Mouse (Mus musculus) thymus, adult 2 months (tissue): ENCODE measurements around the gene Blvra. TPM values are rescaled to one million over a fixed set of nuclear protein-coding genes. Genes with fewer than 3 reads are reported as not detected.
"Not testable (repeated sequence)": the region's sequence is repeated elsewhere in the genome, so short reads cannot be mapped to it uniquely, and the experiment has no call there.

ENCODE experiments used
- DNase-seq: peaks from one replicate; pipeline ENCODE4 v3.0.0; 2021
- H3K27ac ChIP-seq: fragments of 200-500 bp; 2 replicates; pipeline ENCODE4 v1.5.1; 2012; ENCODE audit warnings: low read length, control low read depth; ENCODE audit not compliant: control insufficient read depth, insufficient read depth
- H3K27me3 ChIP-seq: fragments of 200-500 bp; 2 replicates; pipeline ENCODE4 v1.6.1; 2012; ENCODE audit warnings: mild to moderate bottlenecking, low read length, moderate library complexity, mixed read lengths; ENCODE audit not compliant: control insufficient read depth, insufficient read depth
- H3K36me3 ChIP-seq: fragments of 200-500 bp; 2 replicates; pipeline ENCODE4 v1.6.1; 2012; ENCODE audit warnings: mild to moderate bottlenecking, low read length, moderate library complexity; ENCODE audit not compliant: control insufficient read depth, insufficient read depth
- H3K4me1 ChIP-seq: fragments of 200-500 bp; replicated peaks from 2 replicates; pipeline ENCODE4 v1.6.1; 2012; ENCODE audit warnings: low read length; ENCODE audit not compliant: control insufficient read depth, insufficient read depth
- H3K4me3 ChIP-seq: fragments of 200-500 bp; 2 replicates; pipeline ENCODE4 v1.5.1; 2012; ENCODE audit warnings: mild to moderate bottlenecking, low read length, control low read depth, moderate library complexity; ENCODE audit not compliant: control insufficient read depth, insufficient read depth
- CTCF ChIP-seq: fragments of 200-500 bp; IDR thresholded peaks from 2 replicates; pipeline ENCODE4 v1.5.1; 2012; ENCODE audit warnings: mild to moderate bottlenecking, control low read depth, low read length, moderate library complexity, borderline replicate concordance; ENCODE audit not compliant: control insufficient read depth, poor library complexity, insufficient read depth; ENCODE audit errors: extremely low read depth
- POLR2A ChIP-seq: fragments of 200-500 bp; IDR thresholded peaks from 2 replicates; pipeline ENCODE4 v1.6.1; 2012; ENCODE audit warnings: mild to moderate bottlenecking, low read length, control low read depth, moderate library complexity; ENCODE audit not compliant: control insufficient read depth, poor library complexity, insufficient read depth; ENCODE audit errors: extremely low read depth
- WGBS: fragments of 180-500 bp; shearing (Covaris S2); methylation state at CpG from one replicate; pipeline ENCODE4 v1.1.7; 2018; 5-methylcytosine and 5-hydroxymethylcytosine counted together
- polyA plus RNA-seq: library from polyadenylated mRNA; depleted of rRNA; stranded (reverse); fragments of >200 nt; gene quantifications from 2 replicates; pipeline ENCODE4 v1.2.3, GENCODE M21; 2012

Gene Blvra
- polyA plus RNA-seq, 1 experiment: 12.1 TPM

GRCm38 (mm10) chr2:127070879-127071278 is 414 bp downstream of the Blvra start:
- 2% methylated on average over 9 of the region's 9 CpGs for WGBS
- peaks cover 11% of the 10 kb centered on the region for H3K36me3 ChIP-seq
- no peaks in the 10 kb centered on the region for H3K27me3 ChIP-seq
- H3K27ac ChIP-seq: peak overlapping the region; percentile 10; the same call in 1 of the 2 replicates
- H3K4me1 ChIP-seq: peaks cover 6% of the 10 kb centered on the region
- no peak for DNase-seq
- TF ChIP-seq CTCF (no peak), POLR2A (no peak)
- H3K4me3 ChIP-seq: peak overlapping the region; percentile 55

GRCm38 (mm10) chr2:127074116-127074515 is 3.7 kb downstream of the Blvra start:
- WGBS: 94% methylated on average over 2 of the region's 2 CpGs
- Histone ChIP-seq H3K4me3 (no peak overlapping the region), H3K27me3 (no peaks in the 10 kb centered on the region), H3K36me3 (no peaks in the 10 kb centered on the region), H3K27ac (no peak overlapping the region), H3K4me1 (peaks cover 6% of the 10 kb centered on the region)
- no peak for DNase-seq
- TF ChIP-seq CTCF: no peak
- no peak for TF ChIP-seq POLR2A

GRCm38 (mm10) chr2:127077611-127078010 is 7.1 kb downstream of the Blvra start:
- DNase-seq: no peak
- H3K36me3 ChIP-seq: no peaks in the 10 kb centered on the region
- WGBS: 94% methylated on average over 9 of the region's 9 CpGs
- no peak overlapping the region for H3K27ac ChIP-seq
- no peaks in the 10 kb centered on the region for H3K27me3 ChIP-seq
- no peak for TF ChIP-seq POLR2A
- TF ChIP-seq CTCF: no peak
- H3K4me1 ChIP-seq: no peaks in the 10 kb centered on the region
- no peak overlapping the region for H3K4me3 ChIP-seq

- H3K36me3 ChIP-seq, H3K4me3 ChIP-seq, H3K27me3 ChIP-seq, H3K4me1 ChIP-seq, DNase-seq, H3K27ac ChIP-seq: not testable (repeated sequence)
- WGBS: 91% methylated on average over 2 of the region's 2 CpGs
Observed at GRCm38 (mm10) chr2:127079066-127079465, 8.6 kb downstream of the Blvra start.

- no peak for TF ChIP-seq POLR2A
- TF ChIP-seq CTCF: no peak
- Histone ChIP-seq H3K4me3 (no peak overlapping the region), H3K36me3 (no peaks in the 10 kb centered on the region), H3K27ac (no peak overlapping the region), H3K4me1 (no peaks in the 10 kb centered on the region), H3K27me3 (no peaks in the 10 kb centered on the region)
- DNase-seq: no peak
- WGBS: 91% methylated on average over 11 of the region's 11 CpGs
Observed at GRCm38 (mm10) chr2:127079881-127080590, 9.6 kb downstream of the Blvra start.

GRCm38 (mm10) chr2:127080591-127081218 is 10.2 kb downstream of the Blvra start:
- H3K27ac ChIP-seq: no peak overlapping the region

GRCm38 (mm10) chr2:127086235-127086634 is 15.8 kb downstream of the Blvra start:
- H3K27ac ChIP-seq: no peak overlapping the region
- 26% methylated on average over 5 of the region's 5 CpGs for WGBS
- H3K4me3 ChIP-seq: no peak overlapping the region
- H3K36me3 ChIP-seq: no peaks in the 10 kb centered on the region
- no peaks in the 10 kb centered on the region for H3K27me3 ChIP-seq
- peaks cover 5% of the 10 kb centered on the region for H3K4me1 ChIP-seq
- no peak for TF ChIP-seq POLR2A
- no peak for TF ChIP-seq CTCF
- DNase-seq: peak; percentile 38

More at GRCm38 (mm10) chr2:127080591-127081218, 10.2 kb downstream of the Blvra start:
- TF ChIP-seq CTCF: no peak
- no peak for TF ChIP-seq POLR2A
- Histone ChIP-seq H3K36me3 (no peaks in the 10 kb centered on the region), H3K4me1 (no peaks in the 10 kb centered on the region), H3K4me3 (no peak overlapping the region), H3K27me3 (no peaks in the 10 kb centered on the region)
- 95% methylated on average over 11 of the region's 11 CpGs for whole genome bisulfite sequencing
- no peak for DNase-seq

- H3K36me3 ChIP-seq, H3K4me1 ChIP-seq, DNase-seq, H3K27ac ChIP-seq, H3K27me3 ChIP-seq, H3K4me3 ChIP-seq: not testable (repeated sequence)
Observed at GRCm38 (mm10) chr2:127090151-127090550, 19.7 kb downstream of the Blvra start.
